Mouse (Mus musculus) cerebellum, adult 2 months (tissue): ENCODE measurements at regions not wholly inside any gene's neighbourhood (a gene's known extent, or its start where the extent isn't known, plus 50 kb on each side); places are given as distances from the start of the nearest gene placed in this dataset.

ENCODE experiments used
- CTCF ChIP-seq: fragments of 200-500 bp; IDR thresholded peaks from 2 replicates; pipeline ENCODE4 v1.5.1; 2011; ENCODE audit warnings: low read depth, mild to moderate bottlenecking, control low read depth, low read length, moderate library complexity, borderline replicate concordance; ENCODE audit not compliant: insufficient read depth
- POLR2A ChIP-seq: fragments of 200-500 bp; IDR thresholded peaks from 2 replicates; pipeline ENCODE4 v1.6.1; 2011; ENCODE audit warnings: low read length, control low read depth, borderline replicate concordance; ENCODE audit not compliant: insufficient read depth

DNA sequence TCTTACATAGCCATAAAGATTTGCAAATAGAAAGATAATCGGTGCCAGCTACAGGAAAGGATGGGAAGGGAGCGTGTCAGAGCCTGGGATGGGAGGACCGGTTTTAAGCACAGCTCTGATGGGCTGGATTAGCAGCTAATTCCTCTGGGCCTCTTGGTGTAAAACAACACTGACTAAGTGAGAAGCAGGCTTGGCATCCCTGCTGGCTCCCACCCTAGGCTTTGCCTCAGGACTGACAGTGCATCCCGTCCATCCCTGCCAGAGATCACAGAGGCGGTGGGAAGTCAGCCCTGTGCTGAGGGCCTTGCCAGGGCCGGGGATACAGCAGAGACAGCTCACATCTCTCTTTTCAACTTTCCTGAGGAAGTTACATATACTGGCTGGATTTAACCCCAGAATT, 90.8 kb upstream of the Sh3gl3 start:
- TF ChIP-seq POLR2A (no peak), CTCF (no peak)
